Mouse (Mus musculus) erythroblast, embryonic 14.5 days (primary cell): ENCODE data around the gene Isoc2b.

Experiments used
- GATA1 ChIP-seq: IDR thresholded peaks from 2 replicates; pipeline ENCODE4 v1.6.1; 2012; ENCODE audit warnings: low read length, inconsistent platforms, mixed read lengths
- TAL1 ChIP-seq: IDR thresholded peaks from 3 replicates; pipeline ENCODE4 v1.6.1; 2012; ENCODE audit warnings: low read length, inconsistent platforms, mixed read lengths

DNA sequence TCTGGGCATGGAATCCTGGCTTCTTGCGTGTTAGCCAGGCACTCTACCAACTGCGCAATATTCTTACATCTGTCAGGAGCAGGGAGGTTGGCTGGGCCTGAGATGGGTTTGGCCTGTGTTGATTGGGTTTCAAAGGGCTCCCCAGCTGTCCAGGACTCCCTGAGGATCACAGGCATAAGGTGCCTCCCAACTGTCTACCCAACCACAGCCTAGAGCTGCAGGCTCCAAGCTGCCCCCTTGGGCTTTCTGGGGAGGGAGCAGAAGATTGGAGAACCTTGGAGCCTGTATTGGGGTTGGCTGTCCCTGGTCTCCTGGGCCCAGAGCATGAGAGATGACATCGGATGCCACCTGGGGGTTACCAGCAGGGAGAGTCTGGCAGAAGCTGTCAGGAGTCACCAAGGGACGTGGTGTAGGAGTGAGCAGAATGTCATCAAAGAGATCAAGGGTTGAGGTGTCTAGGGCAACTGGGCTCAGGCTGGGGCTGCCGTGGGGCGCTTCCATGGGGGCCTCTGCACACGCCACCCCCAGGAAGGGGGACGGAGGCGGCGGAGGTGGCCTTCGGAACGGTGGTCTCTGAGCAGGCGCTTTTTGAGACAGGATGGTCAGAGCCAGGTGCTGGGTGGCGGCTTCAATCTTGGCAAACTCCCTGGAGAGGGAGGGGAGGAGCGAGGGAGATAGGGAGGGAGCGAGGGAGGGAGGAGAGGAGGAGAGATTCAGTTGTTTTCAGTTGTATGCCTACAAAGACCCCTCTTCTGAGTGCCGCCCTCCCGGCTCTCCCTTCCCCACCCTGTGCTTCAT is 29.0 kb upstream of the Isoc2b start:
- no peak for TF ChIP-seq TAL1
- TF ChIP-seq GATA1: no peak
